In genomic region chr11:68953903-68954302, GRCm38 (mm10) we compare ENCODE assay signal across 9 mouse cellular contexts. TPM values are rescaled to one million over a fixed set of nuclear protein-coding genes. Genes with fewer than 3 reads are reported as not detected.
DNase-seq lines count a peak whose midpoint lies in the region; ATAC-seq and TF ChIP-seq lines count a peak whose summit lies in the region.
"Had no signal": no experiment of that assay in that cellular context is flagged by ENCODE, and none has a peak within 500 bp of the region (broad histone marks: within the 10 kb centered on the region; RNA-seq: fewer than 3 reads in every experiment).

No protein-coding gene starts in this region.

- H3K27me3 ChIP-seq in liver, embryonic 16.5 days (ENCODE audit: control insufficient read depth, insufficient read depth, low read depth, low read length), result peaks cover 39% of the 10 kb centered on the region

- H3K4me1 ChIP-seq in liver, embryonic 16.5 days (ENCODE audit: control insufficient read depth, low read depth, low read length), result no peaks in the 10 kb centered on the region

- H3K9ac ChIP-seq in liver, embryonic 16.5 days (ENCODE audit: low read depth, low read length), result no peak overlapping the region

- no peaks in the 10 kb centered on the region for H3K36me3 ChIP-seq in liver, embryonic 16.5 days (ENCODE audit: control insufficient read depth, insufficient read depth)

- H3K4me2 ChIP-seq in liver, embryonic 16.5 days (ENCODE audit: low read depth, low read length), result no peak overlapping the region

- DNase-seq in gastrocnemius, adult 2 months, result no peak
- DNase-seq in gastrocnemius, postnatal 36 days, result no peak
- peak; percentile 21 for DNase-seq in retina, postnatal 1 day
- no peak for DNase-seq in retina, embryonic 14.5 days (ENCODE audit: low spot score)
- no peak for DNase-seq in cerebellum, adult 11 months
- no peak for DNase-seq in gastrocnemius, postnatal 10 days
- DNase-seq: left cerebral cortex, postnatal 4 days had no signal

- peak overlapping the region; percentile 70 for H3K27ac ChIP-seq in gastrocnemius, adult 2 months
- no peak overlapping the region for H3K27ac ChIP-seq in liver, embryonic 16.5 days (ENCODE audit: low read length)

- TF ChIP-seq CTCF in gastrocnemius, adult 2 months (IDR thresholded peaks at IDR 0.05), result no peak

- WGBS in liver, embryonic 16.5 days (ENCODE audit: insufficient replicate concordance), result 26% methylated on average over 13 of the region's 13 CpGs

- H3K4me3 ChIP-seq in gastrocnemius, adult 2 months, result peak overlapping the region; percentile 70
- peak overlapping the region; percentile 10 for H3K4me3 ChIP-seq in liver, embryonic 16.5 days (ENCODE audit: low read depth, low read length)

- intact Hi-C loops in gastrocnemius, adult 2 months (cut with DNase I), result no loop called here
- intact Hi-C loops in gastrocnemius, postnatal 36 days (cut with DNase I), result loop anchor here (5.0 kb wide), 1 partner anchor 47 kb away; no protein-coding TSS in a partner anchor

- H3K9me3 ChIP-seq in liver, embryonic 16.5 days (replicated peaks; ENCODE audit: control insufficient read depth, low read length), result no peaks in the 10 kb centered on the region

- no peak for ATAC-seq in liver, embryonic 16.5 days (ENCODE audit: low read depth)
- no peak for ATAC-seq in cerebellum, adult (ENCODE audit: insufficient number of reproducible peaks, low FRiP score, low TSS enrichment)

RNA-seq across cellular contexts. Expression of gene Arhgef15, which starts 3.4 kb away (rescaled TPM):
- 1 to 10 TPM; 5.9 to 9.7 TPM for total RNA-seq in gastrocnemius, adult 2 months (2021)
- 1 to 10 TPM; 6.9 to 7.8 TPM for total RNA-seq in gastrocnemius, postnatal 36 days (2021)
- polyA plus RNA-seq in liver, embryonic 16.5 days (2015; fragmentation: Nextera tagmentation; extraction: Ambion mirVana), result 1.7 and 2.0 TPM in 2 replicates
- 10 to 100 TPM; 13.0 to 17.1 TPM for total RNA-seq in gastrocnemius, postnatal 10 days (2021)

RNA-seq across cellular contexts. Expression of gene Slc25a35, which starts 14.0 kb away (rescaled TPM):
- total RNA-seq in gastrocnemius, adult 2 months (2021), result 1 to 10 TPM; 2.9 to 5.0 TPM
- 1 to 10 TPM; 3.4 to 3.5 TPM for total RNA-seq in gastrocnemius, postnatal 36 days (2021)
- polyA plus RNA-seq in liver, embryonic 16.5 days (2015; fragmentation: Nextera tagmentation; extraction: Ambion mirVana), result 0.37 and 0.80 TPM in 2 replicates
- total RNA-seq in gastrocnemius, postnatal 10 days (2021), result 1 to 10 TPM; 2.3 to 3.7 TPM

RNA-seq across cellular contexts. Expression of gene Rangrf, which starts 21.1 kb away (rescaled TPM):
- 10 to 100 TPM; 55.4 to 71.1 TPM for total RNA-seq in gastrocnemius, adult 2 months (2021)
- 10 to 100 TPM; 58.7 to 65.4 TPM for total RNA-seq in gastrocnemius, postnatal 36 days (2021)
- 16.3 and 19.3 TPM in 2 replicates for polyA plus RNA-seq in liver, embryonic 16.5 days (2015; fragmentation: Nextera tagmentation; extraction: Ambion mirVana)
- 10 to 100 TPM; 45.0 to 57.6 TPM for total RNA-seq in gastrocnemius, postnatal 10 days (2021)

RNA-seq across cellular contexts. Expression of gene Odf4, which starts 27.0 kb away (rescaled TPM):
- total RNA-seq in gastrocnemius, adult 2 months (2021), result not detected
- not detected for total RNA-seq in gastrocnemius, postnatal 36 days (2021)
- not detected in 2 replicates for polyA plus RNA-seq in liver, embryonic 16.5 days (2015; fragmentation: Nextera tagmentation; extraction: Ambion mirVana)
- not detected for total RNA-seq in gastrocnemius, postnatal 10 days (2021)

RNA-seq across cellular contexts. Expression of gene Rpl26, which starts 52.5 kb away (rescaled TPM):
- 100 to 1,000 TPM; 606 to 729 TPM for total RNA-seq in gastrocnemius, adult 2 months (2021)
- total RNA-seq in gastrocnemius, postnatal 36 days (2021), result 100 to 1,000 TPM; 536 to 627 TPM
- 457 and 528 TPM in 2 replicates for polyA plus RNA-seq in liver, embryonic 16.5 days (2015; fragmentation: Nextera tagmentation; extraction: Ambion mirVana)
- total RNA-seq in gastrocnemius, postnatal 10 days (2021), result 1,000 to 10,000 TPM in 1 of 2 experiments, 100 to 1,000 TPM in 1; 992 to 1,013 TPM
